Mouse (Mus musculus) kidney, adult 2 months (tissue): Measurements from ENCODE around the gene Fa2h.

Source experiments
- CTCF ChIP-seq: fragments of 200-500 bp; conservative IDR thresholded peaks from 2 replicates; pipeline ENCODE4 v1.5.1; 2011; ENCODE audit warnings: low read depth, mild to moderate bottlenecking, control low read depth, low read length, moderate library complexity, mixed read lengths; ENCODE audit not compliant: insufficient read depth, insufficient read length
- POLR2A ChIP-seq: fragments of 200-500 bp; IDR thresholded peaks from one replicate; pipeline ENCODE4 v1.6.1; 2011; ENCODE audit warnings: low read depth, low read length, control low read depth

DNA sequence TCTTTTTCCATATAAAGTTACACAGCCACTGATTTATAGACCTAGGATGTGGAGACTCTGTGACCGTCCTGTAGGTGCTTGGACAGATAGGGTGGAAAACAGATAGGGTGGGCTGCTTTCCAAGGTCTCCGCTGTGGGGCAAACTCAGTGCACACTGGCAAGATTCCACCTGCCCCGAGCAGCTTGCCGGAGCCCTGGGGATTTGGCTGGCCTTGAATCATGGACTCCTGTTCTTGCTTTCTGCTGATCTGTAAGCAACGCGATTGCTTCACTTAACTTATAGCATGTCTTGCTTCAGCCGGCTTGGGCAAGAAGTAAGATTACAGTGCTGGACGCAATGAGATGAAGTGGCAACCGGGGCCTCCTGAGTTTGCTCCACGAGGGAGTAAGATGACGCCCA, 30.6 kb upstream of the Fa2h start:
- TF ChIP-seq CTCF: no peak
- no peak for TF ChIP-seq POLR2A
